Mouse (Mus musculus): ENCODE measurements at regions not wholly inside any gene's neighbourhood (a gene's known extent, or its start where the extent isn't known, plus 50 kb on each side); places are given as distances from the start of the nearest gene placed in this dataset.
A peak's percentile ranks its signal among the peaks of the same experiment; 100 is the strongest.
"Not testable (repeated sequence)": the region's sequence is repeated elsewhere in the genome, so short reads cannot be mapped to it uniquely, and the experiment has no call there.

- DNase-seq, result no peak
These were observed 56.4 kb downstream of the Cxcr4 start for GRCm38 (mm10) chr1:128535537-128536150.

GRCm38 (mm10) chr1:128532632-128533031, 59.5 kb downstream of the Cxcr4 start:
- DNase-seq, result peak; percentile 8 to 12

- no peak for DNase-seq
These were observed 62.1 kb downstream of the Cxcr4 start for GRCm38 (mm10) chr1:128529808-128530545.

GRCm38 (mm10) chr1:128519234-128519633, 72.9 kb downstream of the Cxcr4 start:
- no peak for DNase-seq

GRCm38 (mm10) chr1:128518514-128518913, 73.6 kb downstream of the Cxcr4 start:
- no peak for DNase-seq

- no peak for DNase-seq
These were observed 74.7 kb downstream of the Cxcr4 start for GRCm38 (mm10) chr1:128517351-128517750.

- no peak for DNase-seq
These were observed 77.8 kb downstream of the Cxcr4 start for GRCm38 (mm10) chr1:128514327-128514726.

GRCm38 (mm10) chr1:128513911-128514310, 78.2 kb downstream of the Cxcr4 start:
- no peak for DNase-seq

GRCm38 (mm10) chr1:128513153-128513552, 78.9 kb downstream of the Cxcr4 start:
- DNase-seq, result no peak

GRCm38 (mm10) chr1:128508816-128509461, 83.2 kb downstream of the Cxcr4 start:
- no peak for DNase-seq

GRCm38 (mm10) chr1:128506551-128507313, 85.4 kb downstream of the Cxcr4 start:
- DNase-seq, result no peak

- DNase-seq, result no peak
These were observed 87.2 kb upstream of the Dars start for GRCm38 (mm10) chr1:128504371-128504770.

GRCm38 (mm10) chr1:128498042-128498772, 81.0 kb upstream of the Dars start:
- DNase-seq, result no peak

- no peak for DNase-seq
These were observed 75.1 kb upstream of the Dars start for GRCm38 (mm10) chr1:128492251-128492650.

GRCm38 (mm10) chr1:128487181-128487580, 70.0 kb upstream of the Dars start:
- not testable (repeated sequence) for DNase-seq

GRCm38 (mm10) chr1:128478376-128478775, 61.2 kb upstream of the Dars start:
- DNase-seq, result no peak

- DNase-seq, result no peak
These were observed 60.5 kb upstream of the Dars start for GRCm38 (mm10) chr1:128477653-128478052.

GRCm38 (mm10) chr1:128472713-128473230, 55.6 kb upstream of the Dars start:
- DNase-seq, result no peak

GRCm38 (mm10) chr1:128472022-128472712, 55.0 kb upstream of the Dars start:
- peak; percentile 50 to 64 for DNase-seq

- DNase-seq, result no peak
These were observed 53.6 kb upstream of the Dars start for GRCm38 (mm10) chr1:128470786-128471185.

GRCm38 (mm10) chr1:128469054-128469453, 51.9 kb upstream of the Dars start:
- no peak for DNase-seq

All from lung, adult 18-20 months (tissue).